Mouse (Mus musculus) kidney, postnatal 14 days (tissue): ENCODE results near the gene Gm28048.
A peak's percentile ranks its signal among the peaks of the same experiment; 100 is the strongest.

Source experiments
- DNase-seq: peaks from one replicate; pipeline ENCODE4 v3.0.0; 2022; ENCODE audit warnings: mixed read lengths

Gene Gm28048

GRCm38 (mm10) chr11:22885350-22885749 lies 96.5 kb downstream of the Gm28048 start:
- no peak for DNase-seq

- DNase-seq = peak; percentile 48
These were observed 98.2 kb downstream of the Gm28048 start for GRCm38 (mm10) chr11:22883676-22884075.

- DNase-seq = no peak
These were observed 99.0 kb downstream of the Gm28048 start for GRCm38 (mm10) chr11:22882926-22883325.

GRCm38 (mm10) chr11:22880383-22881172 lies 101.3 kb downstream of the Gm28048 start:
- DNase-seq = no peak

- no peak for DNase-seq
These were observed 102.2 kb downstream of the Gm28048 start for GRCm38 (mm10) chr11:22879645-22880044.

GRCm38 (mm10) chr11:22876680-22877330 lies 105.1 kb downstream of the Gm28048 start:
- no peak for DNase-seq

- no peak for DNase-seq
These were observed 106.6 kb downstream of the Gm28048 start for GRCm38 (mm10) chr11:22875279-22875678.

GRCm38 (mm10) chr11:22874747-22875146 lies 107.1 kb downstream of the Gm28048 start:
- DNase-seq = no peak

GRCm38 (mm10) chr11:22873383-22873782 lies 108.5 kb downstream of the Gm28048 start:
- DNase-seq = peak; percentile 35

GRCm38 (mm10) chr11:22872307-22872680 lies 109.6 kb downstream of the Gm28048 start:
- DNase-seq = peak; percentile 18

GRCm38 (mm10) chr11:22871628-22872306 lies 110.1 kb downstream of the Gm28048 start:
- DNase-seq = peak; percentile 30

- no peak for DNase-seq
These were observed 113.3 kb downstream of the Gm28048 start for GRCm38 (mm10) chr11:22868582-22868981.

GRCm38 (mm10) chr11:22867691-22868090 lies 114.2 kb downstream of the Gm28048 start:
- DNase-seq = no peak

GRCm38 (mm10) chr11:22865635-22866246 lies 116.1 kb downstream of the Gm28048 start:
- no peak for DNase-seq

GRCm38 (mm10) chr11:22864305-22865060 lies 117.4 kb downstream of the Gm28048 start:
- no peak for DNase-seq

- no peak for DNase-seq
These were observed 118.3 kb downstream of the Gm28048 start for GRCm38 (mm10) chr11:22863581-22863980.

- no peak for DNase-seq
These were observed 120.6 kb downstream of the Gm28048 start for GRCm38 (mm10) chr11:22861315-22861714.

GRCm38 (mm10) chr11:22860335-22861227 lies 121.3 kb downstream of the Gm28048 start, which contains the start of gene B3gnt2:
TSS of gene B3gnt2 (minus strand) at chr11:22860961.
- peak; percentile 62 for DNase-seq

- DNase-seq = peak; percentile 95
These were observed 122.1 kb downstream of the Gm28048 start for GRCm38 (mm10) chr11:22859633-22860334.

- no peak for DNase-seq
These were observed 122.6 kb downstream of the Gm28048 start for GRCm38 (mm10) chr11:22859301-22859632.
